ENCODE assay signal across 25 mouse cellular contexts in the genomic region with DNA sequence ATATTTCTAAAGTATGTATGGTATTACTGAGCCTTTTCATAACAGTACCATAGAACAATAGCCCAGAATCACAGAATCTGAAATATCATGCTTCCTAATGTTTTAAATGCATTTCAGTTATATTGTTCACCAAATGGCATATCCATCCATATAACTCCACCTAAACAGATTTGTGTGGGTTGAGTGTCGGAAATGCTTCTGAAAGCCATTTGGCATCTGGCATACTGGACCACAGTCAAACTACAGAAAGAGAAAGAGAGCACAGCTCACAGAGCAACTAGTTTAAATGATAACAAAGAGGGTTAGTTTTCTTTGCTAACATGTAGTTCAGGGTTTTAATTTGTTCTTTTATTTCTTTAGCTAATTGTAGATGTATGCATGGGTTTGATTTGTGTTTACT. TPM values are rescaled to one million over a fixed set of nuclear protein-coding genes. Genes with fewer than 3 reads are reported as not detected.
A peak's percentile ranks its signal among the peaks of the same experiment; 100 is the strongest.
DNase-seq lines count a peak whose midpoint lies in the region; ATAC-seq lines count a peak whose summit lies in the region.
"Had no signal": no experiment of that assay in that cellular context is flagged by ENCODE, and none has a peak within 500 bp of the region (broad histone marks: within the 10 kb centered on the region; RNA-seq: fewer than 3 reads in every experiment).

No protein-coding gene starts in this region.

- peak; percentile 82; the same call in 1 of the 2 replicates for ATAC-seq in frontal cortex, adult (ENCODE audit: low TSS enrichment)
- no peak for ATAC-seq in midbrain, embryonic 15.5 days (replicated peaks)
- ATAC-seq in forebrain, embryonic 11.5 days (replicated peaks; ENCODE audit: low FRiP score), result no peak
- ATAC-seq: forebrain, embryonic 15.5 days; hindbrain, postnatal 0 days; inflammation-experienced regulatory T-cells, adult 6 months had no signal

- H3K36me3 ChIP-seq in midbrain, embryonic 15.5 days (replicated peaks), result no peaks in the 10 kb centered on the region
- H3K36me3 ChIP-seq in forebrain, embryonic 11.5 days (ENCODE audit: control insufficient read depth, insufficient read depth, low read length), result no peaks in the 10 kb centered on the region
- H3K36me3 ChIP-seq: forebrain, embryonic 10.5 days; forebrain, embryonic 15.5 days; heart, embryonic 10.5 days; heart, embryonic 13.5 days had no signal

- H3K4me3 ChIP-seq in midbrain, embryonic 15.5 days, result no peak overlapping the region
- no peak overlapping the region for H3K4me3 ChIP-seq in forebrain, embryonic 11.5 days (ENCODE audit: low read depth, low read length)
- H3K4me3 ChIP-seq: forebrain, embryonic 10.5 days; forebrain, embryonic 15.5 days; heart, adult 2 months; heart, embryonic 10.5 days; heart, embryonic 13.5 days had no signal

- H3K9me3 ChIP-seq in midbrain, embryonic 15.5 days, result no peaks in the 10 kb centered on the region
- H3K9me3 ChIP-seq in forebrain, embryonic 11.5 days (ENCODE audit: control insufficient read depth, low read length), result no peaks in the 10 kb centered on the region
- H3K9me3 ChIP-seq: forebrain, embryonic 10.5 days; forebrain, embryonic 15.5 days; heart, embryonic 10.5 days; heart, embryonic 13.5 days had no signal

- no peaks in the 10 kb centered on the region for H3K27me3 ChIP-seq in midbrain, embryonic 15.5 days (replicated peaks)
- no peaks in the 10 kb centered on the region for H3K27me3 ChIP-seq in forebrain, embryonic 11.5 days (ENCODE audit: control insufficient read depth, insufficient read depth, low read length)
- H3K27me3 ChIP-seq: forebrain, embryonic 15.5 days; heart, embryonic 13.5 days had no signal

- H3K27ac ChIP-seq in midbrain, embryonic 15.5 days, result no peak overlapping the region
- H3K27ac ChIP-seq in forebrain, embryonic 11.5 days (ENCODE audit: low read depth, low read length), result no peak overlapping the region
- H3K27ac ChIP-seq: forebrain, embryonic 10.5 days; forebrain, embryonic 15.5 days; heart, adult 2 months; heart, embryonic 10.5 days; heart, embryonic 13.5 days; hindbrain, embryonic 14.5 days; hindbrain, postnatal 0 days had no signal

- no peak overlapping the region for H3K4me2 ChIP-seq in midbrain, embryonic 15.5 days
- no peak overlapping the region for H3K4me2 ChIP-seq in forebrain, embryonic 11.5 days (ENCODE audit: low read depth, low read length, severe bottlenecking)
- H3K4me2 ChIP-seq: forebrain, embryonic 15.5 days; heart, embryonic 13.5 days; hindbrain, embryonic 14.5 days had no signal

- 88% methylated on average over 1 of the region's 1 CpGs for whole genome bisulfite sequencing in midbrain, embryonic 15.5 days
- 95% methylated on average over 1 of the region's 1 CpGs for WGBS in forebrain, embryonic 11.5 days

- no peaks in the 10 kb centered on the region for H3K4me1 ChIP-seq in midbrain, embryonic 15.5 days
- no peaks in the 10 kb centered on the region for H3K4me1 ChIP-seq in forebrain, embryonic 11.5 days (replicated peaks; ENCODE audit: control insufficient read depth, insufficient read depth, low read length)
- H3K4me1 ChIP-seq: forebrain, embryonic 10.5 days; forebrain, embryonic 15.5 days had no signal

- H3K9ac ChIP-seq in midbrain, embryonic 15.5 days, result no peak overlapping the region
- no peak overlapping the region for H3K9ac ChIP-seq in forebrain, embryonic 11.5 days (ENCODE audit: low read length)
- H3K9ac ChIP-seq: forebrain, embryonic 15.5 days; heart, embryonic 13.5 days; hindbrain, embryonic 14.5 days had no signal

- no peak for DNase-seq in frontal cortex, postnatal 14 days (ENCODE audit: low spot score in 2 of 2)
- DNase-seq in right cerebral cortex, adult 18-20 months, result peak; percentile 20
- no peak for DNase-seq in right cerebral cortex, postnatal 36 days (ENCODE audit: low spot score in 2 of 2)
- DNase-seq in layer of hippocampus, adult 9-10 months (ENCODE audit: low spot score), result peak; percentile 13
- DNase-seq in forebrain, embryonic 11.5 days (ENCODE audit: low spot score), result no peak
- DNase-seq: adrenal gland, adult 2 months; adrenal gland, postnatal 14 days; B cell, adult 2 months; cerebellum, adult 18-20 months; cerebellum, adult 9-10 months; cerebellum, postnatal 14 days; gastrocnemius, postnatal 10 days; gastrocnemius, postnatal 36 days; heart, adult 2 months; heart, postnatal 14 days; heart, postnatal 4 days had no signal

RNA-seq across cellular contexts. Expression of gene Fbxl7, which starts 57.0 kb away (rescaled TPM):
- 9.4 and 10.4 TPM in 2 replicates for polyA plus RNA-seq in midbrain, embryonic 15.5 days (2015; fragmentation: Nextera tagmentation; extraction: Ambion mirVana)
- polyA plus RNA-seq in forebrain, embryonic 11.5 days (2014; fragmentation: Nextera tagmentation; extraction: Ambion mirVana), result 13.3 and 15.8 TPM in 2 replicates

Comparison
In these comparisons a context has a peak if more than half of its experiments do, and no peak if none do; other contexts are left out.
1. DNase-seq: peak in right cerebral cortex, adult 18-20 months (single experiment) and layer of hippocampus, adult 9-10 months (single experiment); none in frontal cortex, postnatal 14 days (0 of 2), right cerebral cortex, postnatal 36 days (0 of 2) and forebrain, embryonic 11.5 days (single experiment).